Mouse (Mus musculus) heart, embryonic 12.5 days (tissue): ENCODE results near the gene Ube2g1. TPM values are rescaled to one million over a fixed set of nuclear protein-coding genes. Genes with fewer than 3 reads are reported as not detected.

Experiments used
- ATAC-seq: fragments of 200-750 bp; cut with Nextera tagmentation; 2 replicates; pipeline ENCODE4 v1.8.0; 2017; ENCODE audit warnings: moderate TSS enrichment, moderate library complexity; ENCODE audit not compliant: insufficient number of reproducible peaks, low FRiP score
- H3K27ac ChIP-seq: fragments of 300-500 bp; sonication (generic); 2 replicates; pipeline ENCODE4 v1.5.1; 2016; ENCODE audit warnings: mild to moderate bottlenecking, moderate library complexity; ENCODE audit not compliant: poor library complexity, severe bottlenecking
- H3K27me3 ChIP-seq: fragments of 300-500 bp; sonication (generic); replicated peaks from 2 replicates; pipeline ENCODE4 v1.6.1; 2016; ENCODE audit warnings: mild to moderate bottlenecking, moderate library complexity
- H3K36me3 ChIP-seq: fragments of 300-500 bp; sonication (generic); 2 replicates; pipeline ENCODE4 v1.6.1; 2016; ENCODE audit warnings: mild to moderate bottlenecking, moderate library complexity
- H3K4me1 ChIP-seq: fragments of 300-500 bp; sonication (generic); replicated peaks from 2 replicates; pipeline ENCODE4 v1.6.1; 2016; ENCODE audit warnings: mild to moderate bottlenecking
- H3K4me2 ChIP-seq: fragments of 300-500 bp; sonication (generic); 2 replicates; pipeline ENCODE4 v1.6.1; 2016; ENCODE audit warnings: mild to moderate bottlenecking, moderate library complexity
- H3K4me3 ChIP-seq: fragments of 300-500 bp; sonication (generic); 2 replicates; pipeline ENCODE4 v1.5.1; 2016; ENCODE audit warnings: mild to moderate bottlenecking
- H3K9ac ChIP-seq: fragments of 300-500 bp; sonication (generic); 2 replicates; pipeline ENCODE4 v1.6.1; 2016; ENCODE audit warnings: mild to moderate bottlenecking, moderate library complexity
- H3K9me3 ChIP-seq: fragments of 300-500 bp; sonication (generic); replicated peaks from 2 replicates; pipeline ENCODE4 v1.6.1; 2016; ENCODE audit warnings: mild to moderate bottlenecking, moderate library complexity
- WGBS: fragments of 180-500 bp; shearing (Covaris S2); methylation state at CpG from one replicate; pipeline ENCODE4 v1.1.7; 2016; 5-methylcytosine and 5-hydroxymethylcytosine counted together
- polyA plus RNA-seq: library from polyadenylated mRNA; unstranded; fragments of >200 nt; fragmentation: Nextera tagmentation; extraction: Ambion mirVana; gene quantifications from 2 replicates; pipeline ENCODE4 v1.2.1, GENCODE M21; 2016

Gene Ube2g1
- polyA plus RNA-seq, 1 experiment from 2014 or later, result 68.5 TPM

GRCm38 (mm10) chr11:72671294-72671988 is 64.4 kb downstream of the Ube2g1 start:
- Histone ChIP-seq H3K9ac (no peak overlapping the region), H3K9me3 (no peaks in the 10 kb centered on the region), H3K27ac (no peak overlapping the region), H3K4me3 (no peak overlapping the region), H3K4me2 (no peak overlapping the region), H3K4me1 (peaks cover 6% of the 10 kb centered on the region; the same call in 1 of the 2 replicates), H3K36me3 (peaks cover 6% of the 10 kb centered on the region), H3K27me3 (no peaks in the 10 kb centered on the region)
- no peak for ATAC-seq
- WGBS, result 66% methylated on average over 6 of the region's 6 CpGs

GRCm38 (mm10) chr11:72672438-72672837 is 65.4 kb downstream of the Ube2g1 start:
- WGBS, result 80% methylated on average over 1 of the region's 1 CpGs
- Histone ChIP-seq H3K9ac (no peak overlapping the region), H3K4me3 (no peak overlapping the region), H3K4me2 (no peak overlapping the region), H3K36me3 (peaks cover 5% of the 10 kb centered on the region), H3K9me3 (no peaks in the 10 kb centered on the region), H3K27ac (no peak overlapping the region), H3K4me1 (peaks cover 6% of the 10 kb centered on the region; the same call in 1 of the 2 replicates), H3K27me3 (no peaks in the 10 kb centered on the region)
- no peak for ATAC-seq

- H3K9ac ChIP-seq, result no peak overlapping the region
- H3K4me2 ChIP-seq, result no peak overlapping the region
- WGBS, result 64% methylated on average over 2 of the region's 2 CpGs
- H3K27ac ChIP-seq, result no peak overlapping the region
- no peak for ATAC-seq
- H3K27me3 ChIP-seq, result no peaks in the 10 kb centered on the region
- peaks cover 6% of the 10 kb centered on the region; the same call in 1 of the 2 replicates for H3K4me1 ChIP-seq
- H3K9me3 ChIP-seq, result no peaks in the 10 kb centered on the region
- peaks cover 2% of the 10 kb centered on the region; the same call in 1 of the 2 replicates for H3K36me3 ChIP-seq
- no peak overlapping the region for H3K4me3 ChIP-seq
These were observed 68.2 kb downstream of the Ube2g1 start for GRCm38 (mm10) chr11:72675280-72675679.

GRCm38 (mm10) chr11:72680726-72681125 is 73.6 kb downstream of the Ube2g1 start:
- ATAC-seq, result no peak
- H3K4me3 ChIP-seq, result no peak overlapping the region
- no peak overlapping the region for H3K27ac ChIP-seq
- no peak overlapping the region for H3K9ac ChIP-seq
- no peaks in the 10 kb centered on the region for H3K9me3 ChIP-seq
- H3K36me3 ChIP-seq, result peaks cover 25% of the 10 kb centered on the region
- no peak overlapping the region for H3K4me2 ChIP-seq
- H3K27me3 ChIP-seq, result no peaks in the 10 kb centered on the region
- H3K4me1 ChIP-seq, result no peaks in the 10 kb centered on the region

GRCm38 (mm10) chr11:72683402-72683801 is 76.3 kb downstream of the Ube2g1 start:
- WGBS, result 95% methylated on average over 2 of the region's 2 CpGs
- H3K4me2 ChIP-seq, result no peak overlapping the region
- no peaks in the 10 kb centered on the region for H3K9me3 ChIP-seq
- peaks cover 25% of the 10 kb centered on the region for H3K36me3 ChIP-seq
- H3K27ac ChIP-seq, result no peak overlapping the region
- no peak overlapping the region for H3K4me3 ChIP-seq
- no peak overlapping the region for H3K9ac ChIP-seq
- no peak for ATAC-seq
- H3K27me3 ChIP-seq, result no peaks in the 10 kb centered on the region
- H3K4me1 ChIP-seq, result no peaks in the 10 kb centered on the region

- Histone ChIP-seq H3K9me3 (no peaks in the 10 kb centered on the region), H3K9ac (no peak overlapping the region), H3K36me3 (peaks cover 14% of the 10 kb centered on the region), H3K4me2 (no peak overlapping the region), H3K4me3 (no peak overlapping the region), H3K4me1 (peaks cover 15% of the 10 kb centered on the region), H3K27me3 (no peaks in the 10 kb centered on the region), H3K27ac (no peak overlapping the region)
- ATAC-seq, result no peak
These were observed 79.6 kb downstream of the Ube2g1 start for GRCm38 (mm10) chr11:72686697-72687096.

- peaks cover 11% of the 10 kb centered on the region for H3K36me3 ChIP-seq
- ATAC-seq, result no peak
- no peak overlapping the region for H3K4me3 ChIP-seq
- peaks cover 17% of the 10 kb centered on the region for H3K4me1 ChIP-seq
- no peaks in the 10 kb centered on the region for H3K9me3 ChIP-seq
- H3K9ac ChIP-seq, result no peak overlapping the region
- 23% methylated on average over 5 of the region's 5 CpGs for WGBS
- no peak overlapping the region for H3K4me2 ChIP-seq
- no peaks in the 10 kb centered on the region for H3K27me3 ChIP-seq
- no peak overlapping the region for H3K27ac ChIP-seq
These were observed 81.2 kb downstream of the Ube2g1 start for GRCm38 (mm10) chr11:72688242-72688641.

- peaks cover 11% of the 10 kb centered on the region for H3K36me3 ChIP-seq
- H3K4me3 ChIP-seq, result peak overlapping the region; percentile 67
- H3K4me2 ChIP-seq, result peak overlapping the region; percentile 92
- H3K9ac ChIP-seq, result peak overlapping the region; percentile 87; the same call in 1 of the 2 replicates
- 0 out of 2 replicates have a peak, but pooled peaks have one; percentile 18 for ATAC-seq
- H3K27ac ChIP-seq, result peak overlapping the region; percentile 63; the same call in 1 of the 2 replicates
- H3K27me3 ChIP-seq, result no peaks in the 10 kb centered on the region
- no peaks in the 10 kb centered on the region for H3K9me3 ChIP-seq
- 51% methylated on average over 3 of the region's 3 CpGs for WGBS
- H3K4me1 ChIP-seq, result peaks cover 17% of the 10 kb centered on the region
These were observed 82.0 kb downstream of the Ube2g1 start for GRCm38 (mm10) chr11:72689115-72689514.

GRCm38 (mm10) chr11:72689551-72690510 is 82.7 kb downstream of the Ube2g1 start, which contains the start of gene Ankfy1:
Gene Ankfy1, plus strand, starts transcription at chr11:72690006.
- ATAC-seq, result peak; percentile 98

GRCm38 (mm10) chr11:72692353-72692752 is 85.3 kb downstream of the Ube2g1 start:
- no peak overlapping the region for H3K4me3 ChIP-seq
- 87% methylated on average over 4 of the region's 4 CpGs for WGBS

More at GRCm38 (mm10) chr11:72689551-72690510, 82.7 kb downstream of the Ube2g1 start, which contains the start of gene Ankfy1:
- WGBS, result under 1% methylated on average over 56 of the region's 56 CpGs
- Histone ChIP-seq H3K36me3 (peaks cover 8% of the 10 kb centered on the region), H3K27me3 (no peaks in the 10 kb centered on the region), H3K9me3 (no peaks in the 10 kb centered on the region), H3K4me2 (peak within 1 kb of the TSS; percentile 92), H3K9ac (peak within 1 kb of the TSS; percentile 87), H3K27ac (peak within 1 kb of the TSS; percentile 63), H3K4me3 (peak within 1 kb of the TSS; percentile 67), H3K4me1 (peaks cover 17% of the 10 kb centered on the region)

GRCm38 (mm10) chr11:72695025-72695424 is 87.9 kb downstream of the Ube2g1 start:
- H3K9me3 ChIP-seq, result no peaks in the 10 kb centered on the region
- H3K4me1 ChIP-seq, result peaks cover 18% of the 10 kb centered on the region
- H3K36me3 ChIP-seq, result peaks cover 3% of the 10 kb centered on the region; the same call in 1 of the 2 replicates
- no peaks in the 10 kb centered on the region for H3K27me3 ChIP-seq
- no peak overlapping the region for H3K27ac ChIP-seq
- WGBS, result 52% methylated on average over 3 of the region's 3 CpGs
- H3K9ac ChIP-seq, result no peak overlapping the region
- no peak overlapping the region for H3K4me3 ChIP-seq
- ATAC-seq, result no peak
- no peak overlapping the region for H3K4me2 ChIP-seq

More at GRCm38 (mm10) chr11:72692353-72692752, 85.3 kb downstream of the Ube2g1 start:
- H3K9ac ChIP-seq, result no peak overlapping the region
- H3K4me2 ChIP-seq, result no peak overlapping the region
- peaks cover 21% of the 10 kb centered on the region for H3K4me1 ChIP-seq
- ATAC-seq, result no peak
- H3K36me3 ChIP-seq, result peaks cover 3% of the 10 kb centered on the region; the same call in 1 of the 2 replicates
- no peak overlapping the region for H3K27ac ChIP-seq
- H3K27me3 ChIP-seq, result no peaks in the 10 kb centered on the region
- H3K9me3 ChIP-seq, result no peaks in the 10 kb centered on the region
